Mouse (Mus musculus) bone marrow, adult 2 months (tissue): Measurements from ENCODE around the gene Tuba3a.

ENCODE experiments used
- CTCF ChIP-seq: fragments of 200-500 bp; IDR thresholded peaks from 2 replicates; pipeline ENCODE4 v1.5.1; 2011; ENCODE audit warnings: low read length, control low read depth; ENCODE audit not compliant: control insufficient read depth, insufficient read depth
- POLR2A ChIP-seq: fragments of 200-500 bp; IDR thresholded peaks from 2 replicates; pipeline ENCODE4 v1.6.1; 2011; ENCODE audit warnings: low read depth, mild to moderate bottlenecking, control low read depth, low read length, borderline replicate concordance; ENCODE audit not compliant: control insufficient read depth

- TF ChIP-seq POLR2A (no peak), CTCF (no peak)
These were observed 46.3 kb downstream of the Tuba3a start for GRCm38 (mm10) chr6:125239547-125239946.
